Mouse (Mus musculus): ENCODE data around the gene Ppm1h. TPM values are rescaled to one million over a fixed set of nuclear protein-coding genes. Genes with fewer than 3 reads are reported as not detected.
A peak's percentile ranks its signal among the peaks of the same experiment; 100 is the strongest.

The Ppm1h gene
- total and polyA plus RNA-seq, 2 experiments from 2014 or later: 4.9 to 6.1 TPM

- Histone ChIP-seq H3K9me3 (replicated peaks; ENCODE audit: control insufficient read depth, low read length) (no peaks in the 10 kb centered on the region), H3K27me3 (ENCODE audit: control insufficient read depth, insufficient read depth, low read length) (no peaks in the 10 kb centered on the region), H3K36me3 (replicated peaks; ENCODE audit: control insufficient read depth, insufficient read depth, low read length) (peaks cover 9% of the 10 kb centered on the region; the same call in 1 of the 2 replicates), H3K4me2 (ENCODE audit: low read depth, low read length) (no peak overlapping the region), H3K4me3 (ENCODE audit: low read depth, low read length) (no peak overlapping the region), H3K27ac (ENCODE audit: low read depth) (no peak overlapping the region), H3K4me1 (ENCODE audit: control insufficient read depth, insufficient read depth) (no peaks in the 10 kb centered on the region), H3K9ac (replicated peaks; ENCODE audit: low read depth, low read length) (no peak overlapping the region)
- TF ChIP-seq CTCF (IDR thresholded peaks at IDR 0.05; ENCODE audit: low read depth): no peak
- TF ChIP-seq EP300 (IDR thresholded peaks at IDR 0.05; ENCODE audit: low read depth): no peak
- ATAC-seq (ENCODE audit: insufficient read depth, low read depth) (no peak), DNase-seq (ENCODE audit: low spot score) (no peak)
- 59% methylated on average over 9 of the region's 9 CpGs for WGBS
These were observed 297.5 kb downstream of the Ppm1h start for GRCm38 (mm10) chr10:122976038-122976437.

- Histone ChIP-seq H3K4me3 (ENCODE audit: low read depth, low read length) (no peak overlapping the region), H3K9me3 (replicated peaks; ENCODE audit: control insufficient read depth, low read length) (no peaks in the 10 kb centered on the region), H3K4me1 (ENCODE audit: control insufficient read depth, insufficient read depth) (peaks cover 16% of the 10 kb centered on the region), H3K27ac (ENCODE audit: low read depth) (no peak overlapping the region), H3K4me2 (ENCODE audit: low read depth, low read length) (no peak overlapping the region), H3K27me3 (ENCODE audit: control insufficient read depth, insufficient read depth, low read length) (no peaks in the 10 kb centered on the region), H3K9ac (replicated peaks; ENCODE audit: low read depth, low read length) (no peak overlapping the region), H3K36me3 (replicated peaks; ENCODE audit: control insufficient read depth, insufficient read depth, low read length) (peaks cover 12% of the 10 kb centered on the region; the same call in 1 of the 2 replicates)
- TF ChIP-seq CTCF (IDR thresholded peaks at IDR 0.05; ENCODE audit: low read depth): no peak
- no peak for TF ChIP-seq EP300 (IDR thresholded peaks at IDR 0.05; ENCODE audit: low read depth)
- DNase-seq (ENCODE audit: low spot score) (no peak), ATAC-seq (ENCODE audit: insufficient read depth, low read depth) (no peak)
These were observed 300.8 kb downstream of the Ppm1h start for GRCm38 (mm10) chr10:122979356-122979755.

GRCm38 (mm10) chr10:122980123-122980522 lies 301.6 kb downstream of the Ppm1h start:
- Histone ChIP-seq H3K9me3 (replicated peaks; ENCODE audit: control insufficient read depth, low read length) (no peaks in the 10 kb centered on the region), H3K4me2 (ENCODE audit: low read depth, low read length) (no peak overlapping the region), H3K9ac (replicated peaks; ENCODE audit: low read depth, low read length) (no peak overlapping the region), H3K27ac (ENCODE audit: low read depth) (no peak overlapping the region), H3K4me3 (ENCODE audit: low read depth, low read length) (no peak overlapping the region), H3K27me3 (ENCODE audit: control insufficient read depth, insufficient read depth, low read length) (no peaks in the 10 kb centered on the region), H3K36me3 (replicated peaks; ENCODE audit: control insufficient read depth, insufficient read depth, low read length) (peaks cover 12% of the 10 kb centered on the region; the same call in 1 of the 2 replicates), H3K4me1 (ENCODE audit: control insufficient read depth, insufficient read depth) (peaks cover 17% of the 10 kb centered on the region)
- WGBS: 96% methylated on average over 12 of the region's 12 CpGs
- no peak for DNase-seq (ENCODE audit: low spot score)
- ATAC-seq (ENCODE audit: insufficient read depth, low read depth): no peak
- TF ChIP-seq EP300 (IDR thresholded peaks at IDR 0.05; ENCODE audit: low read depth) (no peak), CTCF (IDR thresholded peaks at IDR 0.05; ENCODE audit: low read depth) (no peak)

- WGBS: 20% methylated on average over 11 of the region's 11 CpGs
- peak overlapping the region; percentile 21; the same call in 1 of the 2 replicates for H3K9ac ChIP-seq (replicated peaks; ENCODE audit: low read depth, low read length)
- H3K27me3 ChIP-seq (ENCODE audit: control insufficient read depth, insufficient read depth, low read length): no peaks in the 10 kb centered on the region
- H3K9me3 ChIP-seq (replicated peaks; ENCODE audit: control insufficient read depth, low read length): no peaks in the 10 kb centered on the region
- H3K4me2 ChIP-seq (ENCODE audit: low read depth, low read length): peak overlapping the region; percentile 85
- DNase-seq (ENCODE audit: low spot score): peak; percentile 49
- peaks cover 12% of the 10 kb centered on the region; the same call in 1 of the 2 replicates for H3K36me3 ChIP-seq (replicated peaks; ENCODE audit: control insufficient read depth, insufficient read depth, low read length)
- no peak for ATAC-seq (ENCODE audit: insufficient read depth, low read depth)
- TF ChIP-seq EP300 (IDR thresholded peaks at IDR 0.05; ENCODE audit: low read depth) (no peak), CTCF (IDR thresholded peaks at IDR 0.05; ENCODE audit: low read depth) (no peak)
- peak overlapping the region; percentile 100 for H3K27ac ChIP-seq (ENCODE audit: low read depth)
- H3K4me3 ChIP-seq (ENCODE audit: low read depth, low read length): peak overlapping the region; percentile 97
- peaks cover 25% of the 10 kb centered on the region for H3K4me1 ChIP-seq (ENCODE audit: control insufficient read depth, insufficient read depth)
These were observed 304.5 kb downstream of the Ppm1h start for GRCm38 (mm10) chr10:122982909-122983578.

GRCm38 (mm10) chr10:122983579-122984530 lies 305.3 kb downstream of the Ppm1h start:
- no peaks in the 10 kb centered on the region for H3K9me3 ChIP-seq (replicated peaks; ENCODE audit: control insufficient read depth, low read length)
- peak overlapping the region; percentile 97 for H3K4me3 ChIP-seq (ENCODE audit: low read depth, low read length)
- 15% methylated on average over 10 of the region's 10 CpGs for WGBS
- peak overlapping the region; percentile 100 for H3K27ac ChIP-seq (ENCODE audit: low read depth)
- H3K27me3 ChIP-seq (ENCODE audit: control insufficient read depth, insufficient read depth, low read length): no peaks in the 10 kb centered on the region
- DNase-seq (ENCODE audit: low spot score) (peak; percentile 48), ATAC-seq (ENCODE audit: insufficient read depth, low read depth) (no peak)
- TF ChIP-seq CTCF (IDR thresholded peaks at IDR 0.05; ENCODE audit: low read depth) (no peak), EP300 (IDR thresholded peaks at IDR 0.05; ENCODE audit: low read depth) (no peak)
- peak overlapping the region; percentile 85 for H3K4me2 ChIP-seq (ENCODE audit: low read depth, low read length)
- H3K4me1 ChIP-seq (ENCODE audit: control insufficient read depth, insufficient read depth): peaks cover 28% of the 10 kb centered on the region
- peak overlapping the region; percentile 99 for H3K9ac ChIP-seq (replicated peaks; ENCODE audit: low read depth, low read length)
- peaks cover 12% of the 10 kb centered on the region; the same call in 1 of the 2 replicates for H3K36me3 ChIP-seq (replicated peaks; ENCODE audit: control insufficient read depth, insufficient read depth, low read length)
